Mouse (Mus musculus) frontal cortex, adult 2 months (tissue): ENCODE data around the gene Lrrc26. TPM values are rescaled to one million over a fixed set of nuclear protein-coding genes. Genes with fewer than 3 reads are reported as not detected.
"Not testable (repeated sequence)": the region's sequence is repeated elsewhere in the genome, so short reads cannot be mapped to it uniquely, and the experiment has no call there.

Experiments used
- DNase-seq, 2 experiments: peaks; one replicate each; pipeline ENCODE4 v3.0.0; 2022; ENCODE audit warnings: low spot score in 1 of 2; ENCODE audit errors: extremely low spot score in 1 of 2
- polyA plus RNA-seq: library from polyadenylated mRNA; depleted of rRNA; stranded (reverse); fragments of >200 nt; gene quantifications from 2 replicates; pipeline ENCODE4 v1.2.3, GENCODE M21; 2012; rRNA removed

Gene Lrrc26
- polyA plus RNA-seq: 0.15 TPM in 1 of 2 replicates, not detected in the other

DNA sequence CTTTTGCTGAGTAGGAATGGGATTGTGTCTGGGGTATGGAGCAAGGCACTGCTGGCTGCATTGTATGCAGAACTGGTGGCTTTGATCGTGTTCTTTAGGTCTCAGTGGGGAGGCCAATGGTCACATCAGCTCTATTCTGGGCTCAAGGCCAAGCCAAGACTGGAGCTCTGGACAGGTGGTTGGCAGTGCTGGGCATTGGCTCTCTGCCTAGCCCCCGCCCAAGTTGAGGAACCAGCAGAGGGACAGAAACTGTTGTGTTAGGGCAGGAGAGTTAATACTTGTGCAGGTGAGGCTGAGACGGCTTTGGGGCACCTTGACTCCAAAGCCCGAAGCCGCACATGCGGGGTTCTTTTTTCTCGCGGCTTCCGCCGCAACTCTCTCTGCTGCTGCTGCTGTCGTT lies at the start of gene Lrrc26:
Gene Lrrc26 (plus strand): TSS at position 265 of the 400 bp plus-strand sequence.
- DNase-seq: no peak

DNA sequence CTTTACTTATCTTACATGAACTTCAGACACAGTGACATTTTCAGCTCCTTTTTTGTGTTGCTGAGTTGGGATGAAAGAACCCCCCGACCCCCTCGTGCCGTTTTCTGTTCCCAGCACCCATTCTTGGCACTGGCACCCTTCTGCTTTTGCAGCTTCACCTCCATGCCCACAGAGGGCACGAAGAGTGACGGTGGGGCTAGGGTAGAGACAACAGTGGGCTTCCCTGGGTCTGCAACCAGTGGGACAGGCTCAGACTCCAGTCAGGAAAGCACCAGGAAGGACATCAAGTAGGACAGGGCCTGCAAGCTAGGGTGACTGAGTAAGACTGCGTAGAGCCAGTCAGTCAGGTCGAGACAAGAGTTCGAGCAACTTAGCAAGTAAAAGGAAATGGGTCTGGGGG lies 49.4 kb upstream of the Lrrc26 start:
- no peak for DNase-seq

DNA sequence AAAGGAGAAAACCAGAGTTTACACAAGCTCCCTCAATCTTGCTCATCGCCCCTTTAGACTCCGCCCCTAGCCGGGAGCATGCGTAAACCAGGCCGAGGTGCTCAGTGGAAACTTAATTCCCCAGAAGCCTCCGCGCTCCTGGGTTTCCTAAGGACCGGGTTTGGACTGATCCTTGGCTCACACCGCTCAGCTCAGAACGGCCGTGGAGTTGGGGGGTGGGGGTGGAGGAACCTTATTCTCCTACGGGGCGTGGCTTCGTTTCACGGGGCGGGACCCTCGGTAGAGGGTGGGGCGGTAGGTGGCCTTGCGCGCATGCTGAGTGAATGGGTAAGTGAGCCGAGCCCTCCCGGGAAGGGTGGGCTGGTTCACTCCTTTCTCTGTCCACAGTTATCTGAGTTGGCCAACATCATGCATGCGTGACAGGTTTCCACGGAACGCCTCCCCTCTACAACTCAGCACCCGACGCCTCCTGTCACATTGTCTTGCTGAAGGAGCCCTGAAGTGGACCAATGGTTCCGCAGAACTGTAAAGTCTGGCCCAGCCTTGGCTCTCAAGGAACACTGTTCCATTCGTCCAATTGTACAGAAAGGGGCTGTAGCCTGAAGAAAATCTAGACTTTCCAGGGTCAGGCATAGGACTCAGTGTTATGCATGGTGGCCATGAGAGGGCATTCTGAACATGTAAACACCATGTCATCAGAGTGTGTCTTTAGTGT lies 48.8 kb upstream of the Lrrc26 start:
- peak; percentile 60 to 81 for DNase-seq

DNA sequence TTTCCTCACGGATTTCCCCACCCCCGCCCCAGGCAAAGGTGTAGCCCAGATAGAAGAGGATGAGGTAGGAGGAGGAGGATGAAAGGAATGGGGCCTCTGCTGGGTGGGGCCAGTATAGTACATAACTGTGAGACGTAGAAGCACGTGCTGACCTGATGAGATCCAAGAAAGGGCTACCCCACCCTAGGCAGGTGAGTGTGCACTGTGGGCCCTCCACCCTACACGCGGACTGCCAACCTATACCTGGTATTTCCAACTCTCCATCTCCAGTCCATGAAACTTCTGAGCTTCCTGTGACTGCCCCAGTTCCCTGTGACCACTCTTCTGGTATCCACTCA lies 48.3 kb upstream of the Lrrc26 start:
- no peak for DNase-seq

DNA sequence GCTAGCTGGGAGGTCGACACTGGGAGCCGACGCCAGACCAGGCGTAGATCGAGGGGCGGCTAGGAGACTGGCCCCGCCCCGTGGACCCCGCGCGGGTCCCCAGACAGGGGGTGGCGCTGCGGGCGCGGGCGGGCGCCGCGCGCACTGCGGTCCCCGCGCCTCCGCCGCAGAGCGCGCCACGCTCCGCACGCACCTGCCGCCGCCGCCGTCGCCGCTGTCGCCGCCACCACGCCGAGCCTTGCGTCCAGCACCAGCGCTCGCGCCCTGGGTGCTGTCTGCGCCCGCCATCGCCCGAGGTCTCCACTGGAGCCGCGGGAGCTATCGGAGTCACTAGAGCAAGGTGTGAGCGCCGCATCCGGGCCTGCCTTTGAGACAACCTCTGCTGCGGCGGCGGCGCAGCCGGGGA lies 47.6 kb upstream of the Lrrc26 start, which contains the start of the genes Rnf208 and Cysrt1:
Gene Rnf208 (plus strand): TSS at position 155 of the 406 bp plus-strand sequence.
Gene Cysrt1 (minus strand): TSS at position 352 of the 406 bp plus-strand sequence.
- DNase-seq: no peak

DNA sequence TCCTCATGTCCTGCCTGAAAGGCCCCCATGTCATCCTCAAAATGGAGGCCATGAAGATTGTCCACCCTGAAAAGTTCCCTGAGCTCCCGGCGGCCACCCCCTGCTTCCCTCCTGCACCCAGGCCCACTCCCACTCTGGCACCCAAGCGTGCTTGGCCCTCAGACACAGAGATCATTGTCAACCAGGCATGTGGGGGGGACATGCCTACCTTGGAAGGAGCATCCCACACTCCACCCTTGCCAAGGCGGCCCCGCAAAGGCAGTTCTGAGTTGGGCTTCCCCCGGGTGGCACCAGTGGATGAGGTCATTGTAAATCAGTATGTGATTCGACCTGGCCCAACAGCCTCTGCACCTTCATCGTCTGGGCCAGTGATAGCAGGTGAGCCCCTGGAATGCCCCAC lies 46.4 kb upstream of the Lrrc26 start:
- no peak for DNase-seq

DNA sequence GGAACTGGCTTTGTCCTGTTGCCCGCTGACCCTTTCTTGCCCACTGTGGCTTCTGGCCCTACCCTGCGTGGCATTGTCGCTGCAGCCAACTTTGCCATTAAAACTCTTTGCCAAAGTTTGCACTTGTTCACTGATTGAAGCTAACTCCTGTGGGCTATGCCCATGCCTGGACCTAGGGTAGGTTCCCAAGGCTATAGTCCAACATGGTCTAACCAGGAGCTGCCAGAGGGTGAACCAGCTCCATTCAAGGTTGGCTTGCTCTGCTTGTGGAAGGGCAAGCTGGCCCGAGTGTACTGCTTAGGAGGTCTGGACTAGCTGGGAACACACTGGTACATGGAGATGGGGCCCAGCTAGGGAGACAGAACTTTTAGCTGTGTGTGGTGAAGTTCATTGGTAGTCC lies 45.6 kb upstream of the Lrrc26 start:
- no peak for DNase-seq

DNA sequence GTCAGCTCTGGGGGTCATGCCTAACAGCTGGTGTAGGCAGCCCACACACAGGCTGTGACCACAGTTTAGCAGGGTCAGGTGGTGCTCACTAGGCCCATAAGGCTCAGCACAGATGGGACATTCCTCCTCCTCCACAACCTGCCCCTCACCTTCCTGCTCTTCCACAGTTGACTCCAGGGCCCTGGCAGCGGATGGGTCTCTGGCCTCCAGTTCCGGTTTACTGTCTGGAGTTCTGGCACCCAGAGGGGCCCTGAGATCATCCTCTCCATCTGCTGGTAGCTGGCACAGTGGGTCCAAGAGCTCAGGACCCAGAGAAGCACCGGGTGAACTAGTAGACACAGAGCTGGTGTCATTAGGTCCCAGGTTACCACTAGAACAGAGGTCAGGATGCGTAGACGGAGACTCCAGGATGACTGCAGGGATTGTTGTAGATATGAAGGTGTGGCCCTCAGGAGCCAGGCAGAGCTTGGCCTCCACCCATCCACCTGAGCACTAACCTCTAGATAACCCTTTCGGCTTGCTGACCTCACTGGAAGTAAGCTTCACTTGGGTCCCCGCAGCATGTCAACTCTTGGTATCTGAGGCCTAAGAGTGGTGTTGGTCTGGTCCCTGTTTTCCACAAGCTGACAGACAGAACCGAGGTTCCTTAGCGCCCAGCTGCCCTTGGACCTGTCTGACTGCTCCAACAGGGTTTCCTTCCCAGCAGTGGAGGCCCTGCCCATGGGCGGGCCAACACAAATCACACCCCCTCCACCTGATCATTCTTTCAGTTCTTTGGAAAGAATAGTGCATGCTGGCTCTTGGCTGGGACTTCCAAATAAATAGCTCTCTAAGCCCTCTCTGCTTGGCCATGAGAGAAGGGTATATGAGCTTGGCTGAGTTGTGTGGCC lies 43.3 kb upstream of the Lrrc26 start, which contains the start of gene AL732309.1:
Gene AL732309.1 (minus strand): TSS at position 681 of the 890 bp plus-strand sequence.
- DNase-seq: no peak

DNA sequence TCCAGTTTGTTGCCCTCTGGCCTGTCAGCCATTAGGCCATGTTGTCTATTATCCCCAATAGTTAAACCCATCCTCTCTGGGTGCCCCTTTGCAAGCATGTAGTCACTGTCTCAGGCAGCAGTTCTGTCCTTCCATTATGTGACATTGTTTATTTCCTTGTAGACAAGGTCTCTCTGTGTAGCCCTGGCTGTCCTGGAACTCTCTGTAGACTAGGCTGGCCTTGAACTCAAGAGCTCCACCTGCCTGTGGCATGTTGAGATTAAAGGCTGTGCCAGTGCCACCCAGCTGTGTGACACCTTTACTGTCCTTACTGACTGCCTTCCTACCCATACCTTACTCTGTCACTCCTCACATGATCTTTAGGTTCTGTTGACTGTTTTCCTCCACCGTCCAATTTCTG lies 37.4 kb upstream of the Lrrc26 start:
- no peak for DNase-seq

DNA sequence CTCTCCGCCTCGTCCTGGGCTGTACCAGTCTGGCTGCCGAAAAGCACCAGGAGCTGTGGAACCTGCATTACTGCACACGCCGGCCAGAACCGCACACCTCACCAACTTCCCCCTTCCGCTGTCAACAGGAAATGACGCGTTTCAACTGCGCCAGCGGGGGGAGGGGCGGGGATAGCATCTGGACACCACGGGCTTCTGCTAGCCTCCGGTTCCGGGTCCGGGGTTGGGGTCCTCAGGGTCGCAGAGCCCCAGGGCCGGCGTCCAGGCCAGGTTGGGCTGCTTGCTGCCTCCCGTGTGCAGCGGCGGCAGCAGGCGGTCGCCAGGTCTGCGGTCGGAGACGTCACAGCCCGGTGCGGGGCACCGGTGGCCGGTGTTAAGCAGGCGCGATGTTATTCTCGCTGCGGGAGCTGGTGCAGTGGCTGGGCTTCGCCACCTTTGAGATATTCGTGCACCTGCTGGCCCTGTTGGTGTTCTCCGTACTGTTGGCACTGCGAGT lies 34.4 kb upstream of the Lrrc26 start, which contains the start of gene Tmem203:
Gene Tmem203 (plus strand): TSS at position 156 of the 496 bp plus-strand sequence.
- peak; percentile 78 to 90 for DNase-seq

DNA sequence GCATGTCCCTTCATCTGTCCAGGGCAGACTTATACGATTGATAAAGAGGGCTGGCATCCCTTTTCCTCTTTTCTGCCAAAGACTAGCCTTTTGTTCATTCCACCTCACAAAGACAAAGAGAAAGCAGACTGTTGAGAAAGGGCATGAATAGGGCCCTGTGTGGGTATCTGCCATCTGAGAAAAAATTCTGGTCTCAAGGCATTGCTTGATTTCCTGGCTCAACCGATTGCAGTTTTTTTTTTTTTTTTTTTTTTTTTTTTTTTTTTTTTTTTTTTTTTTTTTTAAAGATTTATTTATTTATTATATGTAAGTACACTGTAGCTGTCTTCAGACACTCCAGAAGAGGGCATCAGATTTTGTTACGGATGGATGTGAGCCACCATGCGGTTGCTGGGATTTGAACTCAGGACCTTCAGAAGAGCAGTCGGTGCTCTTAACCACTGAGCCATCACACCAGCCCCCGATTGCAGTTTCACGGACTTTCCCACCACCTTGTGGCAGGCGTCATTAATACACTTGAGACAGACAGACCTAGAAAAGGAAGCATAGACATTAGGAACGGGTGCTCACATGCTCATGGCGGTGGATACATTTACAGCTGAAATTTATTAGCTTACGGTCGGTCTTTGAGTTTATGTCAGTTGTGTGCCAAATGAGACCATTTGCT lies 33.1 kb upstream of the Lrrc26 start:
- DNase-seq: peak in 1 of 2 experiments; percentile 55

DNA sequence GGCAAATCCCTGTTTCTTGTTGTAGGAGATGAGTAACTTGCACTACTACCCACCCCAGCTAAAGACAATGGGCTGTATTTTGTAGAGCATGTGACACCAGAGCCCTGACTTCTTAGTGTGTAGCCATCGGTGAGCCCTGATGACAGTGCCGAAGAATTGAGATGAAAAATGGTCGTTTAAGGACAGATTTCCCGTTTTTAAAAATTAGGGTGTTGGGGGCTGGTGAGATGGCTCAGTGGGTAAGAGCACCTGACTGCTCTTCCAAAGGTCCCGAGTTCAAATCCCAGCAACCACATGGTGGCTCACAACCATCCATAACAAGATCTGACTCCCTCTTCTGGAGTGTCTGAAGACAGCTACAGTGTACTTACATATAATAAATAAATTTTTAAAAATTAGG lies 32.5 kb upstream of the Lrrc26 start:
- not testable (repeated sequence) for DNase-seq

DNA sequence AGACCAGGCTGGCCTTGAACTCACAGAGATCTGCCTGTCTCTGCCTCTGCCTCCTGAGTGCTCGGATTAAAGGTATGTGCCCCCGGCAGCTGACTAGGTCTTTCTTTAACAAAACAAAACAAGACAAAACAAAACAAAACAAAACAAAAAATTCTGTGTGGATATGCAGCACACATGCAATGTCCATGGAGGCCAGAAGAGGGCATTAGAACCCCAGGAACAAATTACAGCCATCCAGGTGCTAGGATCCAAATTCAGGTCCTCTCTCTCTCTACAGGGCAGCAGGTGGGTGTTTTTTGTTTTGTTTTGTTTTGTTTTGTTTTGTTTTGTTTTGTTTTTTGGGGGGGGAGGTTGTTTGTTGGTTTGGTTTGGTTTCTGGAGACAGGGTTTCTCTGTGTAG lies 30.8 kb upstream of the Lrrc26 start:
- DNase-seq: no peak

DNA sequence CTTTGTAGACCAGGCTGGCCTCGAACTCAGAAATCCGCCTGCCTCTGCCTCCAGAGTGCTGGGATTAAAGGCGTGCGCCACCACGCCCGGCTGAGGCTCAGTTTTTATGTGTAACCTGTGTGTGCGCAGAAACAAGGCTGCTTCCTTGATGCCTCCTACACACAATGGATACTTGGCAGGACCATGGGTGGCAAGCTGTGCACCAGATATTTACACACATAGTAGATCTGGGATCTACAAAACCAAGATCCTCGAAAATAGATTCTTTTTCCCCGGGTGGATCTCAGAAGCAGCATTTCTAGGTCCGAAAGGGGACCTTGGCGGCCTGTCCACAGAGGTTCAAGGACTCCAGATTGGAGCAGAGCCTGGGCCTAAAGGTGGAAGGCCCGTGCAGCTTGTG lies 27.8 kb upstream of the Lrrc26 start:
- peak in 1 of 2 experiments; percentile 52 for DNase-seq

DNA sequence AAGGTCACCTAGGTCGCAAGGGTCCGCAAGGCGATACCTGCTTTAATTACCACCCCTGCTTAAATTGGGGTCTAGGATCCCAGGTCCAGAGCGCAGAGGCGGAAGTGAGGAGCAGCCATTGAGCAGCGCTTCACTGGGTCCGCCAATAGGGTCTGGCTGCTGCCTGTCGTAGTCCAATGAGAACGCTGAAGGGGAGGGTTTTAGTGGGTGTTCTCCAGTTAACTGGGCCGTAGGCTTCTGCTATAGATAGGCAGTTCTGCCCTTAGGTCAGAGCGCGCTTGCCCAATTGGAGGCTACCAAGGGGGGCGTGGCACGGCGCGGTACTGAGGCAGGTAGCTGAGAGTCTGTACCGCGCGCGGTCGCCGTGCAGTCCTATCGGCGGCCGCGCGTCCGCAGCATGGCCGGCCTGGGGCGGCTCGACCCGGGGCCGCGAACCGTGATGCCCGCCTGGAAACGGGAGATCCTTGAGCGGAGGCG lies 27.4 kb upstream of the Lrrc26 start, which contains the start of gene Tprn:
Gene Tprn (plus strand): TSS at position 328 of the 477 bp plus-strand sequence.
- peak; percentile 96 to 97 for DNase-seq

DNA sequence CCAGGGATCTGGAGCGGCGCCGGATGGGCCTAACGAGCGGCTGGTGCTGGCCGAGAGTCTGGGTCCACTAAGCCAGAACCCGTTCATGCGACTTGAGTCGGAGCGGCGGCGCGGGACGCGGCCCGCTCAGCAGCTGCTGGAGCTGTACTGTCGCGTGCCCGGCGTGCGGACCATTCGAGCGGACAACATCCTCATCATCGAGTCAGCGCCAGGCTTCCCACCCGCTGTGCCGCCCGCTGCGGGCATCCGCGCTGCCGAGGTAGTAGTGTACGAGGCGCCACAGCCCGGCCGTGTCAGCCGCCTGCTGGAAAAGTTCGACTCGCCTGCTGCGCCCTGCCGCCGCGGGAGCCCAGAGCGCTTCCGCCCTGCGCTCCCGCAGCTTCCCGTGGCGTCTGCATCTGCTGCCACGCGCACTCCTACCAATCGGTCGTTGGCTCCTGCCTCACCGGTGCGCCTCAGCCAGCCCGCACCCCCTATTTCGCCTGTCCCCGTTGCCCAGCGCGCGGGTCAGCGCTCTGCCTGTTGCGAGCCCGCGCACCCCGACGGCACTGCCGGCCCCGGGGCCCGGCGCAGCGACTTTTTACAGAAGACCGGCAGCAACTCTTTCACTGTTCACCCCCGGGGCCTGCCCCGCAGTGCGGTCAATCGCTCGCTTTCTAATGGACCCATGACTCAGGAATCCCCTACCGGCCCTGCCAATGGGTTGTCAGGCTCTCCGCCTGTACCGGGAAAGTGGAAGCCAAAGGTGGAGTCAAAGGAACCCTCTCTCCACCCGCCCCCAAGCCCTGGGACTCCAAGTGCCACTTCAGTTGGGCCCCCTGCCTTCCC lies 26.7 kb upstream of the Lrrc26 start:
- DNase-seq: no peak

DNA sequence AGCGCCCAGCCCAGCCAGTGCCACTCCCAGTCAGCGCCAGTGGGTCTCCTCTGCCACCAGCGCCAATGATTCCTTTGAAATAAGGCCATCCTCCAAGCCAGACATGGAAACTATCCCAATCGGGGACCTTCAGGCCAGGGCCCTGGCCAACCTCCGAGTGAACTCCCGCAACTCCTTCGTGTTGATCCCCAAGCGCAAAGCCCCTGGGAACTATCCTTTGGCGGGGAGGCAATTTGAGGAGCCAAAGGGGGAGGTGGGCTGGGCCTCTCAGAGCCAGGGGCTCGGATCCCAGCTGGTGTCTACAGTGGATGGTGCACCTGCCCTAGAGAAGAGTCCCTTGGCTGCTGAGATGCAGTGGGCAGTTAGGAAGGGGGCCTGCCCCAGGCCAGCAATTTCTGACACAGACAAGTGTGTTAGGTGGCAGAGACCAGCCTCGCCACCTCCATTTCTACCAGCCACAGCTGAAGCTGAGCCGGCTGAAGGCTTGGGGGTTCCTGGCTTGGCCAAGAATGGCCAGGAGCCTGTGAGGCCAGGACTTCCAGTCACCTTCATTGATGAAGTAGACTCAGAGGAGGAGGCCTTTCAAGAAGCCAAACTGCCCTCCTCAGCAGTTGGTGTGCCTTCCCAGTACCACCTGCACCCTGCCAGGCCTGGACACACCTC lies 26.0 kb upstream of the Lrrc26 start:
- no peak for DNase-seq

DNA sequence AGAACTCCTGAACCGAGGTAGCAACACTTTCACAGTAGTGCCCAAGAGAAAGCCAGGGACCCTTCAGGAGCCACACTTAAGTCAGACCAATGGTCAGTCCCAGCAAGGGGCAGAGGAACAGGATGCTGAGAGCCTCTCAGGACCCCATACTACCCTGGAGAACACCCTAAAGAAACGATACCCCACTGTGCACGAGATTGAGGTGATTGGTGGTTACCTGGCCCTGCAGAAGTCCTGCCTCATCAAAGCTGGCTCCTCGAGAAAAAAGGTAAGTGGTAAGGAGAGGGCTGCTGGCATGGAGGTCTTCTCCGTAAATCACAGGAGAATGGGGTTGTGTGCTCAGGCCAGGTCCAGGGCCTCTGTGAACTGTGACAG lies 25.4 kb upstream of the Lrrc26 start:
- DNase-seq: no peak

DNA sequence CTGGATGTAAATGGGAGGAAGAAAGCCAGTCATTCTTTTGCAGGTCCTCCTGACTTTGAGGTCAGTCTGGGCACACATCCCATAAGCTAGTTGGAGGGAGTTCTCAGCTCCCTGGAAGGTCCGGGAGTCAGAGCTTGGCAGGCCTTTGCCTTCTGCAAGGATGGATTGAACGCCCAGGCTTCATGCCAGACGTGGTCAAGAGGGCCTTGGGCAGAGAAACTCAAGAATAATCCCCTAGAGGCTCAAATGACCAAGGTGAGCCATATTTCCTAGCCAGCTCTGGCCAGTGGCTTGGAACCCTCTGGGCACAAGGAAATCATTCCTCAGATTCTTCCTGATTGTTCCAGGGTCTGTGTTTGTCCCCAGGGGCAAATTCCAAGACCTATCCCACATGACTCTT lies 24.9 kb upstream of the Lrrc26 start:
- no peak for DNase-seq
